Mouse (Mus musculus): ENCODE measurements at regions not wholly inside any gene's neighbourhood (a gene's known extent, or its start where the extent isn't known, plus 50 kb on each side); places are given as distances from the start of the nearest gene placed in this dataset.

DNA sequence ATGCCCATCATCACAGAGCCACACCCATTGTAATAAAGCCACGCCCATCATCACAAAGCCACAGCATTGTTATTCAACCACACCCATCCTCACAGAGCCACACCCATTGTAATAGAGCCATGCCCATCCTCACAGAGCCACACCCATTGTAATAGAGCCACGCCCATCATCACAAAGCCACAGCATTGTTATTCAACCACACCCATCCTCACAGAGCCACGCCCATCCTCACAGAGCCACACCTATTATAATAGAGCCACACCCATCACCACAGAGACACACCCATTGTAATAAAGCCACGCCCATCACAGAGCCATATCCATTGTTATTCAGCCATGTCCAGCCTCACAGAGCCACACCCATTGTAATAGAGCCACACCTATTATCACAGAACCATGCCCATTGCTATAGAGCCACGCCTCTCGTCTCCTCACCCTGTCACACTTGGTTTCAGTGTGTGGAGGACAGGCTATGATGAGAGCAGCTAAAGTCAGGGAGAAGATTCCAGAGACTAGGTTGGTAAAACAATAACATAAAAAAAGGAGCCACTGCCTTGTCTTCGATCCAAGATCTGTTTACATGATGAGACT lies 85.6 kb downstream of the Gxylt1 start:
- H3K27ac ChIP-seq (replicated peaks) = no peak overlapping the region
- H3K36me3 ChIP-seq = no peaks in the 10 kb centered on the region
- no peak overlapping the region for H3K4me3 ChIP-seq (replicated peaks)
- H3K4me1 ChIP-seq = no peaks in the 10 kb centered on the region
- H3K9ac ChIP-seq = no peak overlapping the region
- no peak for ATAC-seq (ENCODE audit: insufficient number of reproducible peaks, low FRiP score, low TSS enrichment, low read depth)
- WGBS = 89% methylated on average over 7 of the region's 7 CpGs
- H3K4me2 ChIP-seq (replicated peaks) = no peak overlapping the region
- H3K27me3 ChIP-seq = no peaks in the 10 kb centered on the region
- H3K9me3 ChIP-seq (replicated peaks) = no peaks in the 10 kb centered on the region

DNA sequence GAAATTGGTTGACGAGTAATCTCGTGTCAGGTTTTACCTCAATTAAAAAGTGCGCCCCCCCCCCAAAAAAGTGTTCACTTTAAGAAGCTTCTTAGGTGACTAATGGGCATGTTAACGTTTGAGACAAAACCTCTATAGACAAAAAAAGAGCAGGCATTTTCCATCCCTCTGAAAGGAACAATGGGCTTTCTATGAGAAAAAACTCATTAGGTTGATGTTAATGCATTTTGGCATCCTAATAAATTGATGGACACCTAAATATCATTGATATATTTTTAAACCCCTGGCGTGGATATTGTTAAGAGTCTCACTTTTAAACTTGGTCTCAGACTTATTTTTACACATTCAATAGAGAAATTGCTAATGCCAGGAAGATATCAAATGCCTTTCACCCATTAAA lies 98.8 kb downstream of the Gxylt1 start:
- 84% methylated on average over 5 of the region's 5 CpGs for WGBS
- H3K4me2 ChIP-seq (replicated peaks) = no peak overlapping the region
- no peaks in the 10 kb centered on the region for H3K36me3 ChIP-seq
- ATAC-seq (ENCODE audit: insufficient number of reproducible peaks, low FRiP score, low TSS enrichment, low read depth) = no peak
- H3K4me3 ChIP-seq (replicated peaks) = no peak overlapping the region
- H3K9ac ChIP-seq = no peak overlapping the region
- no peaks in the 10 kb centered on the region for H3K4me1 ChIP-seq
- H3K27ac ChIP-seq (replicated peaks) = no peak overlapping the region
- no peaks in the 10 kb centered on the region for H3K9me3 ChIP-seq (replicated peaks)
- H3K27me3 ChIP-seq = no peaks in the 10 kb centered on the region

DNA sequence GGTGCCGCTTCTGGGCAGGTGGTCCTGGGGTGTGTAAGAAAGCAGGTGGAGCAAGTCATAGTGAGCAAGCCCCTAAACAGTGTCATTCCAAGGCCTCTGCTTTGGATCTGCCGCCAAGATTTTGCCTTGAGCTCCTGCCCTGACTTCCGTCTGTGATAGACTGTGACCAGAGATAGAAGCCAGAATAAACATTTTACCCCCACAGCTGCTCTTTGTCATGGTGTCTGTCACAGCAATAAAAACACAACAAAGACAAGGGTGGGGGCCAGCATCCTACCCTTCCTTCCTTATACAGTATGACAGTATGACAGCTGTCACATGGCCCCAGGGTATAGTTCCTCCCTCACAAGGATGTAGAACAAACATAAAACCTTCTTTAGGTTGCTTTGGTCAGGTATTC lies 106.2 kb downstream of the Gxylt1 start:
- 75% methylated on average over 3 of the region's 3 CpGs for WGBS

GRCm38 (mm10) chr15:93167451-93167850 lies 107.5 kb downstream of the Gxylt1 start:
- H3K4me3 ChIP-seq (replicated peaks) = no peak overlapping the region
- H3K27me3 ChIP-seq = no peaks in the 10 kb centered on the region
- H3K36me3 ChIP-seq = no peaks in the 10 kb centered on the region
- no peaks in the 10 kb centered on the region; the same call in 1 of the 2 replicates for H3K4me1 ChIP-seq
- no peak overlapping the region for H3K9ac ChIP-seq
- ATAC-seq (ENCODE audit: insufficient number of reproducible peaks, low FRiP score, low TSS enrichment, low read depth) = no peak
- H3K9me3 ChIP-seq (replicated peaks) = no peaks in the 10 kb centered on the region
- H3K27ac ChIP-seq (replicated peaks) = no peak overlapping the region
- 86% methylated on average over 9 of the region's 9 CpGs for WGBS
- H3K4me2 ChIP-seq (replicated peaks) = no peak overlapping the region

More for the DNA sequence above, 106.2 kb downstream of the Gxylt1 start:
- H3K27me3 ChIP-seq = no peaks in the 10 kb centered on the region
- H3K9me3 ChIP-seq (replicated peaks) = no peaks in the 10 kb centered on the region
- ATAC-seq (ENCODE audit: insufficient number of reproducible peaks, low FRiP score, low TSS enrichment, low read depth) = no peak; the same call in 1 of the 2 replicates
- no peak overlapping the region for H3K27ac ChIP-seq (replicated peaks)
- no peak overlapping the region for H3K9ac ChIP-seq
- no peaks in the 10 kb centered on the region for H3K4me1 ChIP-seq
- no peaks in the 10 kb centered on the region for H3K36me3 ChIP-seq
- H3K4me3 ChIP-seq (replicated peaks) = no peak overlapping the region
- no peak overlapping the region for H3K4me2 ChIP-seq (replicated peaks)

GRCm38 (mm10) chr15:93161924-93162910 lies 112.8 kb downstream of the Gxylt1 start:
- Histone ChIP-seq H3K4me2 (replicated peaks) (peak overlapping the region; percentile 15; the same call in 1 of the 2 replicates), H3K9ac (no peak overlapping the region), H3K36me3 (no peaks in the 10 kb centered on the region), H3K9me3 (replicated peaks) (no peaks in the 10 kb centered on the region), H3K27me3 (no peaks in the 10 kb centered on the region), H3K4me3 (replicated peaks) (no peak overlapping the region), H3K4me1 (peaks cover 6% of the 10 kb centered on the region), H3K27ac (replicated peaks) (no peak overlapping the region)
- 60% methylated on average over 25 of the region's 25 CpGs for WGBS
- ATAC-seq (ENCODE audit: insufficient number of reproducible peaks, low FRiP score, low TSS enrichment, low read depth) = 0 out of 2 replicates have a peak, but pooled peaks have one; percentile 29

GRCm38 (mm10) chr15:93161329-93161728 lies 113.7 kb downstream of the Gxylt1 start:
- Histone ChIP-seq H3K27ac (replicated peaks) (no peak overlapping the region), H3K9ac (no peak overlapping the region), H3K4me3 (replicated peaks) (no peak overlapping the region), H3K36me3 (no peaks in the 10 kb centered on the region), H3K4me1 (peaks cover 6% of the 10 kb centered on the region), H3K9me3 (replicated peaks) (no peaks in the 10 kb centered on the region), H3K27me3 (no peaks in the 10 kb centered on the region), H3K4me2 (replicated peaks) (no peak overlapping the region)
- WGBS = 56% methylated on average over 7 of the region's 7 CpGs
- ATAC-seq (ENCODE audit: insufficient number of reproducible peaks, low FRiP score, low TSS enrichment, low read depth) = no peak

GRCm38 (mm10) chr15:93155756-93156155 lies 119.2 kb downstream of the Gxylt1 start:
- H3K36me3 ChIP-seq = no peaks in the 10 kb centered on the region
- H3K27me3 ChIP-seq = no peaks in the 10 kb centered on the region
- 81% methylated on average over 3 of the region's 3 CpGs for WGBS
- no peaks in the 10 kb centered on the region for H3K4me1 ChIP-seq
- no peaks in the 10 kb centered on the region for H3K9me3 ChIP-seq (replicated peaks)
- no peak overlapping the region for H3K9ac ChIP-seq
- H3K4me2 ChIP-seq (replicated peaks) = no peak overlapping the region
- no peak overlapping the region for H3K4me3 ChIP-seq (replicated peaks)
- H3K27ac ChIP-seq (replicated peaks) = no peak overlapping the region
- ATAC-seq (ENCODE audit: insufficient number of reproducible peaks, low FRiP score, low TSS enrichment, low read depth) = no peak

- Histone ChIP-seq H3K9me3 (replicated peaks) (no peaks in the 10 kb centered on the region), H3K9ac (no peak overlapping the region), H3K4me1 (no peaks in the 10 kb centered on the region), H3K27me3 (no peaks in the 10 kb centered on the region), H3K36me3 (no peaks in the 10 kb centered on the region), H3K4me2 (replicated peaks) (no peak overlapping the region), H3K4me3 (replicated peaks) (no peak overlapping the region), H3K27ac (replicated peaks) (no peak overlapping the region)
- ATAC-seq (ENCODE audit: insufficient number of reproducible peaks, low FRiP score, low TSS enrichment, low read depth) = no peak
- WGBS = 63% methylated on average over 4 of the region's 4 CpGs
Measured at GRCm38 (mm10) chr15:93154022-93154421, 121.0 kb downstream of the Gxylt1 start.

DNA sequence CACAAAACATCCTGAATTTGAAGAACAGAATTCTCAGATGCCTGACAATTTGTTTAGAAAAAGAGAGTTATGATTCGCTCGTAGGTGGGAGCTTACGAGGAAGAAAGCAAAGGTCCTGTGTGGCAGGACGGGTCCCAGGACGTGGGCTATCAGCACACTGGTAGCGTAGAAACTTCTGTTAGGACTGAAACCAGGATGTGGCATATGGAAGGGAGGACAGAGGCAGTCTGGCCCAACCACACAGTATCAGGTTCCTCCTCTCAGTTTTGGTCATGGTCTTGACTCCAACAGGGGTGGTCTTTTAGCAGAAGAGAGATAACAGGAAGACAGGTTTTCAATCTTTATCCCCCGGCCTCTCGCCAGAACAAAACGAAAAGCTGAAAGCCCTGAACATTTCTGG lies 130.1 kb downstream of the Gxylt1 start:
- Histone ChIP-seq H3K4me3 (replicated peaks) (no peak overlapping the region), H3K9ac (no peak overlapping the region), H3K27me3 (no peaks in the 10 kb centered on the region), H3K27ac (replicated peaks) (no peak overlapping the region), H3K36me3 (no peaks in the 10 kb centered on the region), H3K4me2 (replicated peaks) (no peak overlapping the region), H3K4me1 (no peaks in the 10 kb centered on the region), H3K9me3 (replicated peaks) (no peaks in the 10 kb centered on the region)
- 77% methylated on average over 9 of the region's 9 CpGs for WGBS
- ATAC-seq (ENCODE audit: insufficient number of reproducible peaks, low FRiP score, low TSS enrichment, low read depth) = no peak

- no peak for ATAC-seq (ENCODE audit: insufficient number of reproducible peaks, low FRiP score, low TSS enrichment, low read depth)
- Histone ChIP-seq H3K9me3 (replicated peaks) (no peaks in the 10 kb centered on the region), H3K27me3 (no peaks in the 10 kb centered on the region), H3K27ac (replicated peaks) (no peak overlapping the region), H3K4me2 (replicated peaks) (no peak overlapping the region), H3K36me3 (no peaks in the 10 kb centered on the region), H3K4me1 (no peaks in the 10 kb centered on the region), H3K4me3 (replicated peaks) (no peak overlapping the region), H3K9ac (no peak overlapping the region)
- WGBS = 81% methylated on average over 4 of the region's 4 CpGs
Measured at GRCm38 (mm10) chr15:93144264-93144663, 130.7 kb downstream of the Gxylt1 start.

- no peak for ATAC-seq (ENCODE audit: insufficient number of reproducible peaks, low FRiP score, low TSS enrichment, low read depth)
- 66% methylated on average over 18 of the region's 18 CpGs for WGBS
- no peaks in the 10 kb centered on the region for H3K4me1 ChIP-seq
Measured at GRCm38 (mm10) chr15:93133379-93133778, 141.6 kb downstream of the Gxylt1 start.

More at GRCm38 (mm10) chr15:93133379-93133778, 141.6 kb downstream of the Gxylt1 start:
- Histone ChIP-seq H3K36me3 (no peaks in the 10 kb centered on the region), H3K4me3 (replicated peaks) (no peak overlapping the region), H3K9ac (no peak overlapping the region), H3K4me2 (replicated peaks) (0 out of 2 replicates have a peak overlapping the region, but pooled peaks have one; percentile 8), H3K27ac (replicated peaks) (no peak overlapping the region), H3K27me3 (no peaks in the 10 kb centered on the region), H3K9me3 (replicated peaks) (no peaks in the 10 kb centered on the region)

All from embryonic facial prominence, embryonic 15.5 days (tissue).